Mouse (Mus musculus): ENCODE data around the gene Abcd4. TPM values are rescaled to one million over a fixed set of nuclear protein-coding genes. Genes with fewer than 3 reads are reported as not detected.

Gene Abcd4
- 13.8 and 15.4 TPM in 2 replicates for polyA plus RNA-seq (2015; fragmentation: Nextera tagmentation; extraction: Ambion mirVana)

GRCm38 (mm10) chr12:84616977-84617630 lies at the start of gene Abcd4:
Abcd4 (minus strand) TSS chr12:84617413.
- peak; percentile 98 for ATAC-seq (ENCODE audit: low FRiP score, low read depth)
- peak within 1 kb of the TSS; percentile 57 for H3K4me2 ChIP-seq
- H3K27ac ChIP-seq (replicated peaks), result peak within 1 kb of the TSS; percentile 64
- H3K4me3 ChIP-seq, result peak within 1 kb of the TSS; percentile 92
- H3K36me3 ChIP-seq, result no peaks in the 10 kb centered on the region
- H3K9ac ChIP-seq, result peak within 1 kb of the TSS; percentile 84
- peaks cover 9% of the 10 kb centered on the region for H3K4me1 ChIP-seq (replicated peaks)
- no peaks in the 10 kb centered on the region for H3K27me3 ChIP-seq
- WGBS, result under 1% methylated on average over 34 of the region's 34 CpGs
- H3K9me3 ChIP-seq, result no peaks in the 10 kb centered on the region

- Histone ChIP-seq H3K9ac (no peak overlapping the region), H3K27ac (replicated peaks) (no peak overlapping the region), H3K4me1 (replicated peaks) (no peaks in the 10 kb centered on the region), H3K4me3 (no peak overlapping the region), H3K4me2 (no peak overlapping the region), H3K27me3 (peaks cover 14% of the 10 kb centered on the region; the same call in 1 of the 2 replicates), H3K9me3 (no peaks in the 10 kb centered on the region), H3K36me3 (no peaks in the 10 kb centered on the region)
- WGBS, result 19% methylated on average over 3 of the region's 3 CpGs
- ATAC-seq (ENCODE audit: low FRiP score, low read depth), result peak; percentile 65; the same call in 1 of the 2 replicates
Observed at GRCm38 (mm10) chr12:84653912-84654311, 36.7 kb upstream of the Abcd4 start.

- Histone ChIP-seq H3K4me1 (replicated peaks) (no peaks in the 10 kb centered on the region), H3K4me3 (no peak overlapping the region), H3K36me3 (no peaks in the 10 kb centered on the region), H3K27me3 (peaks cover 14% of the 10 kb centered on the region; the same call in 1 of the 2 replicates), H3K9me3 (no peaks in the 10 kb centered on the region), H3K27ac (replicated peaks) (no peak overlapping the region), H3K9ac (no peak overlapping the region), H3K4me2 (no peak overlapping the region)
- 82% methylated on average over 13 of the region's 13 CpGs for WGBS
- no peak for ATAC-seq (ENCODE audit: low FRiP score, low read depth)
Observed at GRCm38 (mm10) chr12:84650234-84650633, 33.0 kb upstream of the Abcd4 start.

GRCm38 (mm10) chr12:84640654-84641053 lies 23.4 kb upstream of the Abcd4 start, which contains the start of gene Vrtn:
Vrtn (plus strand) TSS chr12:84641019.
- no peak within 1 kb of the TSS for H3K4me2 ChIP-seq
- H3K27me3 ChIP-seq, result peaks cover 48% of the 10 kb centered on the region
- WGBS, result 8% methylated on average over 9 of the region's 9 CpGs
- no peaks in the 10 kb centered on the region; the same call in 1 of the 2 replicates for H3K4me1 ChIP-seq (replicated peaks)
- no peak within 1 kb of the TSS for H3K27ac ChIP-seq (replicated peaks)
- no peaks in the 10 kb centered on the region for H3K9me3 ChIP-seq
- no peak within 1 kb of the TSS for H3K9ac ChIP-seq
- no peaks in the 10 kb centered on the region for H3K36me3 ChIP-seq
- ATAC-seq (ENCODE audit: low FRiP score, low read depth), result no peak
- no peak within 1 kb of the TSS for H3K4me3 ChIP-seq

- no peak for ATAC-seq (ENCODE audit: low FRiP score, low read depth)
- H3K27me3 ChIP-seq, result peaks cover 48% of the 10 kb centered on the region
- H3K4me1 ChIP-seq (replicated peaks), result no peaks in the 10 kb centered on the region; the same call in 1 of the 2 replicates
- no peaks in the 10 kb centered on the region for H3K36me3 ChIP-seq
- H3K9me3 ChIP-seq, result no peaks in the 10 kb centered on the region
- whole genome bisulfite sequencing, result 2% methylated on average over 6 of the region's 6 CpGs
- no peak overlapping the region for H3K4me2 ChIP-seq
- H3K4me3 ChIP-seq, result no peak overlapping the region
- H3K27ac ChIP-seq (replicated peaks), result no peak overlapping the region
- no peak overlapping the region for H3K9ac ChIP-seq
Observed at GRCm38 (mm10) chr12:84640253-84640652, 23.0 kb upstream of the Abcd4 start.

- no peaks in the 10 kb centered on the region for H3K36me3 ChIP-seq
- H3K4me3 ChIP-seq, result no peak overlapping the region
- no peak for ATAC-seq (ENCODE audit: low FRiP score, low read depth)
- H3K27me3 ChIP-seq, result no peaks in the 10 kb centered on the region
- H3K27ac ChIP-seq (replicated peaks), result no peak overlapping the region
- H3K9ac ChIP-seq, result no peak overlapping the region
- WGBS, result 74% methylated on average over 3 of the region's 3 CpGs
- no peak overlapping the region for H3K4me2 ChIP-seq
- H3K9me3 ChIP-seq, result no peaks in the 10 kb centered on the region
- no peaks in the 10 kb centered on the region for H3K4me1 ChIP-seq (replicated peaks)
Observed at GRCm38 (mm10) chr12:84631867-84632266, 14.7 kb upstream of the Abcd4 start.

GRCm38 (mm10) chr12:84625116-84625515 lies 7.9 kb upstream of the Abcd4 start:
- Histone ChIP-seq H3K36me3 (no peaks in the 10 kb centered on the region), H3K27ac (replicated peaks) (no peak overlapping the region), H3K27me3 (0 out of 2 replicates have a peak, but pooled peaks cover 3% of the 10 kb centered on the region), H3K4me2 (peak overlapping the region; percentile 38), H3K4me1 (replicated peaks) (peaks cover 17% of the 10 kb centered on the region), H3K4me3 (no peak overlapping the region), H3K9ac (no peak overlapping the region), H3K9me3 (no peaks in the 10 kb centered on the region)
- 7% methylated on average over 9 of the region's 9 CpGs for WGBS
- ATAC-seq (ENCODE audit: low FRiP score, low read depth), result no peak; the same call in 1 of the 2 replicates

GRCm38 (mm10) chr12:84624601-84625000 lies 7.4 kb upstream of the Abcd4 start:
- H3K36me3 ChIP-seq, result no peaks in the 10 kb centered on the region
- no peak overlapping the region for H3K9ac ChIP-seq
- no peak overlapping the region for H3K4me3 ChIP-seq
- H3K4me1 ChIP-seq (replicated peaks), result peaks cover 17% of the 10 kb centered on the region
- peak overlapping the region; percentile 38 for H3K4me2 ChIP-seq
- no peak overlapping the region for H3K27ac ChIP-seq (replicated peaks)
- no peak for ATAC-seq (ENCODE audit: low FRiP score, low read depth)
- H3K9me3 ChIP-seq, result no peaks in the 10 kb centered on the region
- 28% methylated on average over 8 of the region's 8 CpGs for WGBS
- H3K27me3 ChIP-seq, result 0 out of 2 replicates have a peak, but pooled peaks cover 3% of the 10 kb centered on the region

- Histone ChIP-seq H3K27me3 (0 out of 2 replicates have a peak, but pooled peaks cover 3% of the 10 kb centered on the region), H3K27ac (replicated peaks) (no peak overlapping the region), H3K4me3 (no peak overlapping the region), H3K9me3 (no peaks in the 10 kb centered on the region), H3K9ac (no peak overlapping the region), H3K4me1 (replicated peaks) (peaks cover 20% of the 10 kb centered on the region), H3K4me2 (no peak overlapping the region), H3K36me3 (no peaks in the 10 kb centered on the region)
- no peak for ATAC-seq (ENCODE audit: low FRiP score, low read depth)
Observed at GRCm38 (mm10) chr12:84620975-84621374, 3.8 kb upstream of the Abcd4 start.

- no peaks in the 10 kb centered on the region for H3K36me3 ChIP-seq
- H3K9me3 ChIP-seq, result no peaks in the 10 kb centered on the region
- 0 out of 2 replicates have a peak overlapping the region, but pooled peaks have one; percentile 2 for H3K9ac ChIP-seq
- 8% methylated on average over 10 of the region's 10 CpGs for WGBS
- peak overlapping the region; percentile 57 for H3K4me2 ChIP-seq
- no peak overlapping the region for H3K27ac ChIP-seq (replicated peaks)
- H3K27me3 ChIP-seq, result no peaks in the 10 kb centered on the region
- peaks cover 9% of the 10 kb centered on the region for H3K4me1 ChIP-seq (replicated peaks)
- ATAC-seq (ENCODE audit: low FRiP score, low read depth), result peak; percentile 29; the same call in 1 of the 2 replicates
- peak overlapping the region; percentile 92 for H3K4me3 ChIP-seq
Observed at GRCm38 (mm10) chr12:84617663-84618062, 450 bp upstream of the Abcd4 start.

GRCm38 (mm10) chr12:84614524-84614923 lies 2.7 kb downstream of the Abcd4 start:
- ATAC-seq (ENCODE audit: low FRiP score, low read depth), result no peak
- no peak overlapping the region for H3K4me2 ChIP-seq
- no peak overlapping the region for H3K27ac ChIP-seq (replicated peaks)
- WGBS, result 81% methylated on average over 7 of the region's 7 CpGs
- no peaks in the 10 kb centered on the region for H3K27me3 ChIP-seq
- H3K36me3 ChIP-seq, result no peaks in the 10 kb centered on the region
- 0 out of 2 replicates have a peak, but pooled peaks cover 3% of the 10 kb centered on the region for H3K4me1 ChIP-seq (replicated peaks)
- H3K9me3 ChIP-seq, result no peaks in the 10 kb centered on the region
- no peak overlapping the region for H3K9ac ChIP-seq
- H3K4me3 ChIP-seq, result no peak overlapping the region

- Histone ChIP-seq H3K9me3 (no peaks in the 10 kb centered on the region), H3K27me3 (no peaks in the 10 kb centered on the region), H3K9ac (no peak overlapping the region), H3K27ac (replicated peaks) (no peak overlapping the region), H3K4me2 (no peak overlapping the region), H3K4me3 (no peak overlapping the region), H3K4me1 (replicated peaks) (0 out of 2 replicates have a peak, but pooled peaks cover 3% of the 10 kb centered on the region), H3K36me3 (no peaks in the 10 kb centered on the region)
- 89% methylated on average over 11 of the region's 11 CpGs for WGBS
- ATAC-seq (ENCODE audit: low FRiP score, low read depth), result no peak
Observed at GRCm38 (mm10) chr12:84614001-84614400, 3.2 kb downstream of the Abcd4 start.

Data from hindbrain, embryonic 15.5 days (tissue).